Mouse (Mus musculus): Measurements from ENCODE around the gene P4htm.

Gene P4htm

DNA sequence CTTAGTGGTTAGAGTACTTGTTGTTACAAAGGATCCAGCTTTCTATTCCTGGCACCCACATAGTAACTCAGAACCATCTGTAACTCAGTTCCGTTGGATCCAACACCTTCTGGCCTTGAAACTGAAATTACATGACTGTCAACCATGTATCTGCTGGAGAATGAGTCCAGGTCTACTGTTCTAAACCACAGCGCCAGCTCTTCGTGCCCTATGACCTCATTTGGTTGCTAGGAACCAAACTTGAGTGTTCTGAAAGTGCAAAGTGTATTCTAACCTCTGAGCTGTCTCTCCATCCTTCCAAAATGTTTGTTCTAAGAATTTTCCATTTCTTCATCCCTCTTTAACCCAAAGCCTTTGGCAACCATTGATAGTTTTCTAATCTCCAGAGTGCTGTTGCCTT, 51.5 kb downstream of the P4htm start:
- no peak for DNase-seq

DNA sequence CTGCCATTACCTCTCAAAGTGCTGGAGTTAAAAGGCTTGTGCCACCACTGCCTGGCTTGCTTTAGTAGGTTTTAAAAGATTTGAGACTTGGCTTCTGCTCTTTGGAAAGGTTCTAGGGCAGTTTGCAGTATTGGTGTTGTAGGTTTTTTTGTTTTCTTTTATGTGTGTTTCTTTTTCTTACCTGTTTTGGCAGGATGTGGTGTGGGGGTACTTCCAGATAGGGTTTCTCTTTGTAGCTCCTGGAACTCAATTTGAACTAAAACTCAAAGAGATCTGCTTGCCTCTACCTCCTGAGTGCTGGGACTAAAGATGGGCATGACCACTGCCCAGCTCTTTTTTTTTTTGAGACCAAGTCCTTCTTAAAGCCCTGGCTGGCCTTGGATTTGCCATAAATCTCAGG, 56.6 kb downstream of the P4htm start:
- DNase-seq: no peak

DNA sequence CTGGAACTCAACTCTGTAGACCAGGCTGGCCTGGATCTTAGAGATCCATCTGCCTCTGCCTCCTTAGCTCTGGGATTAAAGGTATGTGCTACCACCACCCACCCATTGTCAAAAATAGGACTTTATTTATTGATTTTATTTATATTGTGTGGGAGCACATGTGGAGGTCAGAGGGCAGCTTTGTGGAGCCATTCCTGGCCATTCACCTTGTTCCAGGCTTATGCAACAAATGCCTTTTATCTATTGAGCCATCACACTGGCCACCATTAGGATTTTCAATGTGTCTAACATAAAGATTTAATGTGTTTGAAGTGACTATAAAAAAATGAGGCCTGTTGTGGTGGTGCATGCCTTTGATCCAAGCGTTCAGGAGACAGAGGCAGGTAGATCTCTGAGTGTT, 66.0 kb downstream of the P4htm start:
- no peak for DNase-seq

DNA sequence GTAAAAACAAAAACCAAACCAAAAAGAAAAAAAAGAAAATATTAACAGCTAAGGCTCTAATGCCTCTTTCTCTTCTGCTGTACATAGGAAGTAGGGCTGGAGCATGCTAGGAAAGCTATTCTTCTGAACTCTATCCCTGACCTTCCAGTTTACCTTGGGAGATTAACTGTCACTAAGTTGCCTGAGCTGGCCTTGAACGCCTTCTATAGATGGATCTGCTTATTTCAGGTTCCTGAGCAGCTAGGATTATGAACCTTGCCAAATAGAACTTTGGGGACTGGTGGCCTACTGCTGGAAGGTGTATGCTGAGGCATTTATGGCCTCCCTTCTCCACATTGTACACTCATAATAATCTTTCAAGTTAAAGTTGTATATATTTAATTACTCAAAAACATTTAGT, 66.5 kb downstream of the P4htm start:
- no peak for DNase-seq

Measured in right cerebral cortex, postnatal 4 days (tissue).